Mouse (Mus musculus): ENCODE measurements around the gene Adk. TPM values are rescaled to one million over a fixed set of nuclear protein-coding genes. Genes with fewer than 3 reads are reported as not detected.

Gene Adk
- polyA plus RNA-seq, 1 experiment from 2014 or later = 155 TPM

DNA sequence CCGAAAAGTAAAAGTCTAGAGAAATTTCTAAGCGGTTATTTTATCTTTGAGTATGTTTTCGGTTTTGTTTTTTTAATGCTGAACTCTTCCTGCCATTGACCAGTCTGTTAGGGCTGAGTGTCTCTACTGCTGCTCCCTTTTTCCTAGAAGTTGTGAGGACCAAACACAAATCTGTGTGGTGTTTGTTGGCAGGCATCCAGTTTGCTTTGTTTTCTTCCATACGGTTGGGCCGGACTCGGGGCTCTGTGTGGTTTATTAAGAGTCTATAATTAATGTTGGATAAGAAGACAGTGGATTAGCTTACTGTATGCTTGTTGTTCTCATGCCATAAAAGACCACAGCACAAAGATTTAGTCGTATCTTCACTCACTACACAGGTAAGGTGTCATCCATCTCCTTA lies 233.9 kb downstream of the Adk start:
- H3K27me3 ChIP-seq (ENCODE audit: control insufficient read depth, insufficient read depth, low read length) = no peaks in the 10 kb centered on the region
- WGBS = 68% methylated on average over 7 of the region's 7 CpGs
- H3K9ac ChIP-seq (ENCODE audit: low read depth, low read length) = no peak overlapping the region
- ATAC-seq (ENCODE audit: low FRiP score, low TSS enrichment) = no peak
- no peak overlapping the region for H3K4me2 ChIP-seq (replicated peaks; ENCODE audit: low read depth, low read length)
- H3K9me3 ChIP-seq (ENCODE audit: control insufficient read depth, low read length) = no peaks in the 10 kb centered on the region
- H3K36me3 ChIP-seq (ENCODE audit: control insufficient read depth, insufficient read depth, low read length) = no peaks in the 10 kb centered on the region
- H3K27ac ChIP-seq (ENCODE audit: low read depth, low read length) = no peak overlapping the region
- no peaks in the 10 kb centered on the region for H3K4me1 ChIP-seq (ENCODE audit: control insufficient read depth, insufficient read depth, low read length)
- no peak overlapping the region for H3K4me3 ChIP-seq (ENCODE audit: low read length)

DNA sequence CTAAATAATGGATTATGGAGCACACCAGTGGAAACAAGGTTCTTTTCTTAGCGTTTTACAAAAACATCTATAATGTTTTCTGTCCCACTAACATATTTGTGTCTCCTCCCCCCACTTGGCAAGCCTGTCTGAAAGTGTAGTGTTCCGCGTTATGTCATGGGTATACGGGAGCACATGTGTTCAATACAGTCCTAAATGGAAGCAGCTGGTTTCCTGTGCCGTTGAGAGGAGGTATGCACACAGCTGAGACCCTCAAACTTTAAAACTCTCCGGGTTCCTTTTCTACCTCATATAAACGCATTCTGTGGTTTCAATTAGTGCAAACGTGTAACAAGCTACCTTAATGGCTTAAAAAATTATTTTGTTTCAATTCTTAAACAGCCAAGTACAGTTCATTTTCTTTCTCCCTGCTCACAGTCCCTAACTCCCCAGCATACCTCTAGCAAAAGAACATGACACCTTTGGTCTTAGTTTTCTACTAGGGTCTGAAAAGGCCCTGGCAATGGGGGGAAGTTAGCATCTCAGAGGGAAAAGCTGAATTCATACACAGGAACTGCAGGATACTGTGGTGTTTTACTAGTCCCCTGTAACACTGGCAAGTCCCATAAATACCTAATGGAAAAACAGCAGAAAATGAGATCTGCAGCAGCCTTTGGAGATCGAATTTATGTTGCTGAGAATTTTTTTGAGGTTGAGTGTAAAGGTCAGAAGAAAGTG lies 235.5 kb downstream of the Adk start:
- H3K9me3 ChIP-seq (ENCODE audit: control insufficient read depth, low read length) = no peaks in the 10 kb centered on the region
- no peak for ATAC-seq (ENCODE audit: low FRiP score, low TSS enrichment)
- no peak overlapping the region for H3K9ac ChIP-seq (ENCODE audit: low read depth, low read length)
- H3K36me3 ChIP-seq (ENCODE audit: control insufficient read depth, insufficient read depth, low read length) = no peaks in the 10 kb centered on the region
- H3K27ac ChIP-seq (ENCODE audit: low read depth, low read length) = no peak overlapping the region
- H3K4me1 ChIP-seq (ENCODE audit: control insufficient read depth, insufficient read depth, low read length) = no peaks in the 10 kb centered on the region
- 71% methylated on average over 9 of the region's 9 CpGs for WGBS
- no peak overlapping the region for H3K4me3 ChIP-seq (ENCODE audit: low read length)
- no peak overlapping the region for H3K4me2 ChIP-seq (replicated peaks; ENCODE audit: low read depth, low read length)
- no peaks in the 10 kb centered on the region for H3K27me3 ChIP-seq (ENCODE audit: control insufficient read depth, insufficient read depth, low read length)

DNA sequence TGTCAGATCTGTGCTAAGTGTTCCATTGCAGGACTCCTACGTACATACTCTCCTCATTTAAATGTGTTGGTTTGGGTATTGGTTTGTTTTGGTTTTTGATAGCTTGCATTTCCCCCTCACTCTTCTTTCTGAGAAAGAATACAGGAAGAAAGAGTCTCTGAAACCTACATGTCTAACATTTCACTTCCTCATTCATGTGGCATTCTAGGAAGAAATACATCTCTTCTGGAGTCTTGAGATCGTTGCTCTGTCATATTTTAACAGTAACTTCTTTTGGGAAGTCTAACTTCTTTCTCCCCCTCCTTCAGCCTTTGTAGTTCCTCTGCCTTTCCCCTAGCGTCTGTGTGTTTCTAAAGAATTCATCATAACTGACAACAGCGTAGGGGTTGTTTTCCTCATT lies 247.4 kb downstream of the Adk start:
- 69% methylated on average over 4 of the region's 4 CpGs for WGBS
- H3K4me3 ChIP-seq (ENCODE audit: low read length) = no peak overlapping the region

DNA sequence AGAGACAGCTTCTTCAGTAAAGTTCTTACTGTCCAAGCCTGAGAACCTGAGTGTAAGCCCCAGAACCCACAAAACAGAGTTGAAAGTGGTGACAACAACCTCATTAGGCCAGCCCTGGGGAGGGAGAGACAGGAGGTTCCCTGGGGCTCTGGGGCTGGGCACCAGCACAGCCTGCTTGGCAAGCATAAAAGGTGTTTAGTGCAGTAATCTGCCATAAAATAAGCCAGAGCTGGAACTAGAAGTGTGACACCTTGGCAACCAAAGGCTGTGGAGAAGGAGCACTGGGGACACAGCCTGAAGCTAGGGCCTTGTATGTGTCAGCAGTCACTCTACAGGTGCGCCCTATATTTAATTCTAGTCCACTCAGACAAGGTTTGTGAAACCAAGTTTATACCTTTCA lies 252.4 kb downstream of the Adk start:
- H3K4me2 ChIP-seq (replicated peaks; ENCODE audit: low read depth, low read length) = no peak overlapping the region
- no peak overlapping the region for H3K4me3 ChIP-seq (ENCODE audit: low read length)
- H3K9me3 ChIP-seq (ENCODE audit: control insufficient read depth, low read length) = no peaks in the 10 kb centered on the region
- no peak; the same call in 1 of the 2 replicates for ATAC-seq (ENCODE audit: low FRiP score, low TSS enrichment)
- H3K9ac ChIP-seq (ENCODE audit: low read depth, low read length) = no peak overlapping the region
- H3K4me1 ChIP-seq (ENCODE audit: control insufficient read depth, insufficient read depth, low read length) = peaks cover 5% of the 10 kb centered on the region; the same call in 1 of the 2 replicates
- 96% methylated on average over 1 of the region's 1 CpGs for WGBS
- no peaks in the 10 kb centered on the region for H3K36me3 ChIP-seq (ENCODE audit: control insufficient read depth, insufficient read depth, low read length)
- H3K27me3 ChIP-seq (ENCODE audit: control insufficient read depth, insufficient read depth, low read length) = no peaks in the 10 kb centered on the region
- H3K27ac ChIP-seq (ENCODE audit: low read depth, low read length) = no peak overlapping the region

More for the DNA sequence above, 247.4 kb downstream of the Adk start:
- Histone ChIP-seq H3K27me3 (ENCODE audit: control insufficient read depth, insufficient read depth, low read length) (no peaks in the 10 kb centered on the region), H3K4me1 (ENCODE audit: control insufficient read depth, insufficient read depth, low read length) (no peaks in the 10 kb centered on the region), H3K9me3 (ENCODE audit: control insufficient read depth, low read length) (no peaks in the 10 kb centered on the region), H3K4me2 (replicated peaks; ENCODE audit: low read depth, low read length) (no peak overlapping the region), H3K9ac (ENCODE audit: low read depth, low read length) (no peak overlapping the region), H3K36me3 (ENCODE audit: control insufficient read depth, insufficient read depth, low read length) (no peaks in the 10 kb centered on the region), H3K27ac (ENCODE audit: low read depth, low read length) (no peak overlapping the region)
- ATAC-seq (ENCODE audit: low FRiP score, low TSS enrichment) = no peak

DNA sequence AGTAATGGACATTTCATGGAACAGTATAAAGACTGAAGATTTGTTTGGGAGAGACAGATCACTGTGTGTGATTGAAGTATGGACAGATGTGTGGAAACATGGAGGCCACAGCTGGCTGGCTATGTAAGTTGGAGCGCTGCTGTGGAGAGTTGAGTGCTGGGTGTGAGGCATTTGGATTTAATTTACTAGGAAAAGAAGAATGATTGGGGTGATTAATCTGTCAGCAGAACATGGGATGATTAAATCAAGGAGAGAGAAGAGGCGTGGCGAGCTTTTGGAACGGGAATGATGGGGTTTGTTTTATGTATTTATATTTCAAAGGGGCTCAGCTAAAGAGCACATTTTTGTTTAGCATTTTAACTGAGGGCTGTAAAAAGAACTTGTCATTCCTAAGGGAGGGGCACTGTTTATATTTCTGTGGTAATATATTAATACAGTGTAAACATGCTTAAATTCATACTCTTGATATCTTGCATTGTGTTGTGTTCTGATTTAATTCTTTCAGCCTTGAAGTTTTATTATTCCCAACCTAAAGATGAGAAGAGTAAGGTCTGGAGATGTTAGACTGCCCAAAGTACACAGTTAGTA lies 256.1 kb downstream of the Adk start:
- Histone ChIP-seq H3K4me1 (ENCODE audit: control insufficient read depth, insufficient read depth, low read length) (peaks cover 5% of the 10 kb centered on the region; the same call in 1 of the 2 replicates), H3K9me3 (ENCODE audit: control insufficient read depth, low read length) (no peaks in the 10 kb centered on the region), H3K4me2 (replicated peaks; ENCODE audit: low read depth, low read length) (no peak overlapping the region), H3K4me3 (ENCODE audit: low read length) (no peak overlapping the region), H3K36me3 (ENCODE audit: control insufficient read depth, insufficient read depth, low read length) (no peaks in the 10 kb centered on the region), H3K27ac (ENCODE audit: low read depth, low read length) (no peak overlapping the region), H3K27me3 (ENCODE audit: control insufficient read depth, insufficient read depth, low read length) (no peaks in the 10 kb centered on the region), H3K9ac (ENCODE audit: low read depth, low read length) (no peak overlapping the region)
- 59% methylated on average over 4 of the region's 4 CpGs for WGBS
- no peak for ATAC-seq (ENCODE audit: low FRiP score, low TSS enrichment)

DNA sequence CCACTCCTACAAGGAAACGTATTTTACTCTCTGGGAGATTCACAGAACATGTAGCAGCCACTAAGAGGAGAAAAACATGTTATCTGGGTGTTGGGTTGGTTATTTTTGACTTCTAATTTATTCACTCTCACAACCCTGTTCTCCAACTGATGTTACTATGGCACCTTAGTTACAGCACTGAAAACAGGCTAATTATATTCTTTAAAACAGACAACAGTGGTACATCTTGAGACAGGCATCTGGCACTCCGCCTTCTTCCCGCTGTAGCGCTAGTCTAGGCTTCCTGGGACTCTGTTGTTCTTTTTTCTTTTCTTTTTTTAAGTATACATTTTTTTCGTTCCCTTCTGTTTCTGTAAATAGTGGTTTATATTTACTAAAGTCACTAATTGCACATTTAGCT lies 258.2 kb downstream of the Adk start:
- Histone ChIP-seq H3K9me3 (ENCODE audit: control insufficient read depth, low read length) (no peaks in the 10 kb centered on the region), H3K4me1 (ENCODE audit: control insufficient read depth, insufficient read depth, low read length) (peaks cover 5% of the 10 kb centered on the region; the same call in 1 of the 2 replicates), H3K4me3 (ENCODE audit: low read length) (no peak overlapping the region), H3K4me2 (replicated peaks; ENCODE audit: low read depth, low read length) (no peak overlapping the region), H3K9ac (ENCODE audit: low read depth, low read length) (no peak overlapping the region), H3K36me3 (ENCODE audit: control insufficient read depth, insufficient read depth, low read length) (no peaks in the 10 kb centered on the region), H3K27ac (ENCODE audit: low read depth, low read length) (no peak overlapping the region), H3K27me3 (ENCODE audit: control insufficient read depth, insufficient read depth, low read length) (no peaks in the 10 kb centered on the region)
- 88% methylated on average over 5 of the region's 5 CpGs for WGBS
- ATAC-seq (ENCODE audit: low FRiP score, low TSS enrichment) = no peak

DNA sequence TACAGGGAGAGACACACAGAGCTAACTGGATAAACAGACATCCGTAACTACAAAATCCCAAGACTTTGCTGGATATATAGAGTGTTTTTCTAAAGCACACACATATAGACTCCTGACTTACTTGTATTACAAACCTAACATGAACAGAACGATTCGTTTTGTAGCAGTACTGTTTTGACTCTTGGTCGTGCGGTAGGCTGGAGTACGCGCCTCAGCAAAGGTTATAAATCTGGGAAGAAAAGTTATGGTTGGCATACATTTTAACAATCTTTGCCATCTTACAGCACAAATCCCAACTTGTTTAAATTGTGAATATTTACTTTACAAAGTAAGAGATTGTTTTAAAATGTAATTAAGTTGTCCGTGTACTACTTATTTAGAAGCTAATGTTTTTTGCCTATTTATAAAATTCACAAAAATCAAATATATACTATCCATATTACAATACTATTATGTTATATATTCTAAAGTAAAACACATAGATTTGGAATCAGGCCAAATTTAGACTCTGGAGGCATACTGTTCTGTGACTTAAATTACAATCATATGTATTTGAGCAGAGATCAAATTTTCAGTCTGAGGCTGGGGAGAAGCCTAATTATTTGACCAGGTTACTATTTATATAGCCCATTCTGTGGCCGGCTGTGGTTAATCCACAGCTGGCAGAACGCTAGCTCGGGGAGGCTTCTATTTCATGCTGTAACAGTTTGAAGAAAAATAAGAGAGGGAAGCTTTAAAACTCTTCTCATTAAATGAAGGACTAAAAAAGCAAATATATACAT lies 261.4 kb downstream of the Adk start:
- WGBS = 54% methylated on average over 11 of the region's 11 CpGs
- Histone ChIP-seq H3K36me3 (ENCODE audit: control insufficient read depth, insufficient read depth, low read length) (no peaks in the 10 kb centered on the region), H3K9ac (ENCODE audit: low read depth, low read length) (no peak overlapping the region), H3K9me3 (ENCODE audit: control insufficient read depth, low read length) (no peaks in the 10 kb centered on the region), H3K4me3 (ENCODE audit: low read length) (no peak overlapping the region), H3K4me1 (ENCODE audit: control insufficient read depth, insufficient read depth, low read length) (no peaks in the 10 kb centered on the region), H3K4me2 (replicated peaks; ENCODE audit: low read depth, low read length) (no peak overlapping the region), H3K27me3 (ENCODE audit: control insufficient read depth, insufficient read depth, low read length) (no peaks in the 10 kb centered on the region), H3K27ac (ENCODE audit: low read depth, low read length) (no peak overlapping the region)
- no peak for ATAC-seq (ENCODE audit: low FRiP score, low TSS enrichment)

DNA sequence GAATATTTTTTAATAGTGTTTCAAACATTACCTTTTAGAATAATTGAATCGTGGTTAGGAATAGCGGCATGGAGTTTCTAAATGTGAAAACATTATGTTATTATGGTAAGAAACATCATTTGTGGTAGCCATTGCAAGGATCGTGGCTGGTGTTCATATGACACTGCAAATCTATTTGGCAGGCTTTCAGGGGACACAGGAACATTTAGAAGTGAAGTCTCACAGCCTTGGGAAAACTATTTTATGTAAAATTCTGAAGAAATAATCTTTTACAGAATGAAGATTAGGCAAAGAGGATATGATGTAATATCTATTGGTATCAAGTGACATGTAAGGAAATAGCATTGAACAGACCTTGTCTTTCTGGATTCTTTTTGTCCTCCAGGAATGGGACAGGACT lies 262.1 kb downstream of the Adk start:
- Histone ChIP-seq H3K27me3 (ENCODE audit: control insufficient read depth, insufficient read depth, low read length) (no peaks in the 10 kb centered on the region), H3K27ac (ENCODE audit: low read depth, low read length) (no peak overlapping the region), H3K4me3 (ENCODE audit: low read length) (no peak overlapping the region), H3K4me1 (ENCODE audit: control insufficient read depth, insufficient read depth, low read length) (no peaks in the 10 kb centered on the region), H3K9me3 (ENCODE audit: control insufficient read depth, low read length) (no peaks in the 10 kb centered on the region), H3K9ac (ENCODE audit: low read depth, low read length) (no peak overlapping the region), H3K36me3 (ENCODE audit: control insufficient read depth, insufficient read depth, low read length) (no peaks in the 10 kb centered on the region), H3K4me2 (replicated peaks; ENCODE audit: low read depth, low read length) (no peak overlapping the region)
- no peak for ATAC-seq (ENCODE audit: low FRiP score, low TSS enrichment)
- 86% methylated on average over 3 of the region's 3 CpGs for WGBS

DNA sequence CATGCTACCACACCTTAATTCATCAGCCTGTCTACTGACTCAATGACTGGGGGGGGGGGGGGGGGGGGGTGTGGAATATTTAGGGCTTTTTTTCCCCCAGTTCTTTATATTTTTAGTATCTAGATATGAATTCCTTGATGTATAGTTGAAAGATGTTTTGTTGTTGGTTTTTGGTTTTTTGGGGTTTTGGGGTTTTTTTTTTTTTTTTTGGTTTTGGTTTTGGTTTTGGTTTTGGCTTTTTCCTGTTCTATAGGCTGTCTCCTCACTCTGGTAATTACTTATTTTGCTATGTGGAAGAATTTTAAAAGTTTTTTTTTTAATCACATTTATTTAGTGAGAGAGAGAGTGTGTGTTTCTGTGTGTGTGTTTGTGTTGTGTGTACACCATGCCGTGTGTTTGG lies 282.5 kb downstream of the Adk start:
- Histone ChIP-seq H3K36me3 (ENCODE audit: control insufficient read depth, insufficient read depth, low read length) (no peaks in the 10 kb centered on the region), H3K27me3 (ENCODE audit: control insufficient read depth, insufficient read depth, low read length) (no peaks in the 10 kb centered on the region), H3K4me2 (replicated peaks; ENCODE audit: low read depth, low read length) (no peak overlapping the region), H3K4me1 (ENCODE audit: control insufficient read depth, insufficient read depth, low read length) (no peaks in the 10 kb centered on the region), H3K4me3 (ENCODE audit: low read length) (no peak overlapping the region), H3K9ac (ENCODE audit: low read depth, low read length) (no peak overlapping the region), H3K27ac (ENCODE audit: low read depth, low read length) (no peak overlapping the region), H3K9me3 (ENCODE audit: control insufficient read depth, low read length) (no peaks in the 10 kb centered on the region)
- 87% methylated on average over 1 of the region's 1 CpGs for WGBS
- ATAC-seq (ENCODE audit: low FRiP score, low TSS enrichment) = no peak
